Mouse (Mus musculus) heart, embryonic 12.5 days (tissue): ENCODE results near the gene Celsr2. TPM values are rescaled to one million over a fixed set of nuclear protein-coding genes. Genes with fewer than 3 reads are reported as not detected.

Experiments used
- ATAC-seq: fragments of 200-750 bp; cut with Nextera tagmentation; 2 replicates; pipeline ENCODE4 v1.8.0; 2017; ENCODE audit warnings: moderate TSS enrichment, moderate library complexity; ENCODE audit not compliant: insufficient number of reproducible peaks, low FRiP score
- H3K27ac ChIP-seq: fragments of 300-500 bp; sonication (generic); 2 replicates; pipeline ENCODE4 v1.5.1; 2016; ENCODE audit warnings: mild to moderate bottlenecking, moderate library complexity; ENCODE audit not compliant: poor library complexity, severe bottlenecking
- H3K27me3 ChIP-seq: fragments of 300-500 bp; sonication (generic); replicated peaks from 2 replicates; pipeline ENCODE4 v1.6.1; 2016; ENCODE audit warnings: mild to moderate bottlenecking, moderate library complexity
- H3K36me3 ChIP-seq: fragments of 300-500 bp; sonication (generic); 2 replicates; pipeline ENCODE4 v1.6.1; 2016; ENCODE audit warnings: mild to moderate bottlenecking, moderate library complexity
- H3K4me1 ChIP-seq: fragments of 300-500 bp; sonication (generic); replicated peaks from 2 replicates; pipeline ENCODE4 v1.6.1; 2016; ENCODE audit warnings: mild to moderate bottlenecking
- H3K4me2 ChIP-seq: fragments of 300-500 bp; sonication (generic); 2 replicates; pipeline ENCODE4 v1.6.1; 2016; ENCODE audit warnings: mild to moderate bottlenecking, moderate library complexity
- H3K4me3 ChIP-seq: fragments of 300-500 bp; sonication (generic); 2 replicates; pipeline ENCODE4 v1.5.1; 2016; ENCODE audit warnings: mild to moderate bottlenecking
- H3K9ac ChIP-seq: fragments of 300-500 bp; sonication (generic); 2 replicates; pipeline ENCODE4 v1.6.1; 2016; ENCODE audit warnings: mild to moderate bottlenecking, moderate library complexity
- H3K9me3 ChIP-seq: fragments of 300-500 bp; sonication (generic); replicated peaks from 2 replicates; pipeline ENCODE4 v1.6.1; 2016; ENCODE audit warnings: mild to moderate bottlenecking, moderate library complexity
- WGBS: fragments of 180-500 bp; shearing (Covaris S2); methylation state at CpG from one replicate; pipeline ENCODE4 v1.1.7; 2016; 5-methylcytosine and 5-hydroxymethylcytosine counted together
- polyA plus RNA-seq: library from polyadenylated mRNA; unstranded; fragments of >200 nt; fragmentation: Nextera tagmentation; extraction: Ambion mirVana; gene quantifications from 2 replicates; pipeline ENCODE4 v1.2.1, GENCODE M21; 2016

The Celsr2 gene
- polyA plus RNA-seq, 1 experiment from 2014 or later, result 2.3 TPM

DNA sequence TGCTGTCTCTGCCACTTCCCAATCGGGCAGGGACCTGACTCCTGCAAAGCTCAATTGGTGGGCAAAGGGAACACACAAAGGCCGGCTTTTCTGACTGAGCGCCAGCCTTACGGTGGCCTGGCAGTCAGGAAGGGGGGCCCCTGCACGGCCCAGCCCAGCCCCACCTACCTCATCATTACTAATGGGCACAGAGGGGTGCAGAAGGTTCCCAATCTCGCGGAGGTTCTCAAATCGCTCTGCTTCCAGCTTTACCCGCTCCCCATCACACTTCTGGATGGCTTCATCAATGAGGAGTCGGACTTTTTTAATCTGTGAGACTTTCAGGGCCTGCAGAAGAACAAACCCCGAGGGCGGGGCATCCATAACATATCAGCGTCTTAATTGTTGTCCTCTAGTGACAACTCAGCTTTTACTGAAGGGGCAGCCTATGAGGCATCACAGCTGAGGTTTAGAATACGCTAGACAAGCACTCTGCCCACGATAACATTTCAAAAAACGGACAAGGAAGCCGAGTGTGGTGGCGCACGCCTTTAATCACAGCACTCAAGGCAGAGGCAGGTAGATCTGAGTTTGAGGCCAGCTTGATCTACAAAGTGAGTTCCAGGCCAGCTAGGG lies 18.6 kb upstream of the Celsr2 start:
- no peak overlapping the region for H3K27ac ChIP-seq
- 0 out of 2 replicates have a peak, but pooled peaks have one; percentile 10 for ATAC-seq
- no peaks in the 10 kb centered on the region for H3K9me3 ChIP-seq
- peaks cover 80% of the 10 kb centered on the region for H3K36me3 ChIP-seq
- no peak overlapping the region for H3K9ac ChIP-seq
- no peak overlapping the region for H3K4me3 ChIP-seq
- 62% methylated on average over 19 of the region's 19 CpGs for WGBS
- H3K4me1 ChIP-seq, result peaks cover 5% of the 10 kb centered on the region; the same call in 1 of the 2 replicates
- H3K27me3 ChIP-seq, result no peaks in the 10 kb centered on the region
- no peak overlapping the region for H3K4me2 ChIP-seq

DNA sequence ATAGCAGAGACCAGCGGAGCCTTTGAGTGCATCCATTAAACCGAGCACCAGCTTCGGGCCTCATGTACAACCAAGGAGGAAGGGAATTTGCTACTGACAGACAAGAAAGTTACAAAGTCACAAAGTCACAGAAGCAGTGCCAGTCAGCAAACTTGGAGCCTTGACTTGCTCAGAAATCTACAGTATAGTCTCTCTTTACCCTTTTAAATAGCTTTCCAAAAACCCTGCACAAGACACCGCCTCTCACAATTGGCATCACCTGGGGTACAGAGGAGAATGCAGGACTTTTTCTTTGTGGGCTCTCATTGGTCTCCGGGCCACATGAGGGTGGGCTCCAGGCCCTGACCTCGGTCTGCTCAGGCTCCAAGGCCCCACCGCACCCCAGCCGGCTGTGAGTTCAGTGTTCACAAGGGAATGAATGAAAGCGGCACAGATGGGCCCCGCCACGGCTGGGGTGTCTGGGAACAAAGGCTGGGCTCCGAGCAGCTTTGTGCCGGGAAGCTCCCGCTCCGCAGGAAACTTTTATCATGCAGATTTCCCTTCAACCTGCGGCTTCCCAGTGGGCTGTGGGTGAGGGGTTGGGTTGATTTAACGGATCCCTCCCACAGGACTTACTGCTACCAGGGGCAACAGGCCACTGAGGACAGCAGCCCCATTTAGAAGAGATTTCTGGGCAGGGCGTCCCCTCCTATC lies 18.0 kb upstream of the Celsr2 start:
- Histone ChIP-seq H3K27ac (no peak overlapping the region), H3K27me3 (no peaks in the 10 kb centered on the region), H3K4me3 (no peak overlapping the region), H3K4me1 (peaks cover 3% of the 10 kb centered on the region; the same call in 1 of the 2 replicates), H3K9me3 (no peaks in the 10 kb centered on the region), H3K4me2 (no peak overlapping the region), H3K9ac (no peak overlapping the region), H3K36me3 (peaks cover 84% of the 10 kb centered on the region)
- 53% methylated on average over 18 of the region's 18 CpGs for WGBS
- ATAC-seq, result 0 out of 2 replicates have a peak, but pooled peaks have one; percentile 36

DNA sequence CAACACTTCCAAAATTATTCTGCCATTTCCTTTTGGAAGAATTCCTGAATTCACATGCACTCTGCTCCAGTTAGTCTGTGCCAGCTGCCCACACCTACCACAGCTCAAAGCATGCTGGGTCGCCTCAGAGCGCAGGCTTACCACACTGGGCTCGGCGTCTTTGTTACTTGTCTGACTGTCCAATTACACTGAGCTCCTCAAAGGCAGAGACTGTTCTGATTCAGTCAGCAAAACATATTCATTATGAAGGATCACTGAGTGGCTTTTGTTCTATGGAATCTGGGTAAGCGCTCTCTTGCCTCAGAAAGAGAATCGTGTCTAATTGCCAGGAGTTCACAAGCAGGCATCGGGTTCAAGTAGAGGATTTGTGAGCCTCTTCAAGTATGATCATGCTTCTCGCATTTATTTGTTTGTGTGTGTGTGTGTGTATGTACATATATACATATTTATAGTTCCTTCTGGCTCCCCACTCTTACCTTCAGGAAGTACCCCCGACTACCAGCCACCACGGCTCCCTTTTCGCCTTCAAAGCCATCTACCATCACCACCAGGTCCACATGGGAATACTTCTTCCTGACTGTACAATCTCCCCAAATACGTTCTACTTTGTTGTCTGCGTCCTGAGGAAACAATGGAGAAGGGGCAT lies 17.3 kb upstream of the Celsr2 start:
- no peak for ATAC-seq
- H3K36me3 ChIP-seq, result peaks cover 91% of the 10 kb centered on the region
- H3K27ac ChIP-seq, result no peak overlapping the region
- 89% methylated on average over 13 of the region's 13 CpGs for WGBS
- no peak overlapping the region for H3K9ac ChIP-seq
- H3K4me2 ChIP-seq, result no peak overlapping the region
- H3K4me3 ChIP-seq, result no peak overlapping the region
- H3K27me3 ChIP-seq, result no peaks in the 10 kb centered on the region
- no peaks in the 10 kb centered on the region for H3K9me3 ChIP-seq
- peaks cover 3% of the 10 kb centered on the region; the same call in 1 of the 2 replicates for H3K4me1 ChIP-seq

DNA sequence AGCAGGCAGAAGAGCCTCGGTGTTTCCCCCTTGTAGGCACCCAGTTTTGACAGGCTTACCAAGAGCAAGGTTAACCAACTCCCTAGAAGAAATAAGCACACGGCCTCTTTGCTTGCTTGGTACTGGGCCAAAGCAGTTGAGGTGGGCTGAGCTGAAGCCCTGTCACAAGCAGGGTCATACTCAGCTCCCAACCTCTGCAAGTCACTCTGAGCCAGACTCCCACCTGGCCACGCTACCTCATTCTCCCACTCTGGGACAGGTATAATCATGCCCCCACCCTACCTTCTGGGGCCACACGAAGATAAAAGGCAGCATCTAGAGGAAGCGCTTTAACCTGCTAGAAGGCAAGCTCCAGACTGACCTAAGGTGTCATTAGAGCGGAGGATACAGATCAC lies 10.3 kb upstream of the Celsr2 start:
- Histone ChIP-seq H3K4me2 (no peak overlapping the region), H3K4me1 (peaks cover 12% of the 10 kb centered on the region), H3K27me3 (no peaks in the 10 kb centered on the region), H3K9me3 (no peaks in the 10 kb centered on the region), H3K4me3 (no peak overlapping the region), H3K9ac (no peak overlapping the region), H3K27ac (no peak overlapping the region), H3K36me3 (peaks cover 56% of the 10 kb centered on the region)
- 82% methylated on average over 6 of the region's 6 CpGs for WGBS
- no peak for ATAC-seq

DNA sequence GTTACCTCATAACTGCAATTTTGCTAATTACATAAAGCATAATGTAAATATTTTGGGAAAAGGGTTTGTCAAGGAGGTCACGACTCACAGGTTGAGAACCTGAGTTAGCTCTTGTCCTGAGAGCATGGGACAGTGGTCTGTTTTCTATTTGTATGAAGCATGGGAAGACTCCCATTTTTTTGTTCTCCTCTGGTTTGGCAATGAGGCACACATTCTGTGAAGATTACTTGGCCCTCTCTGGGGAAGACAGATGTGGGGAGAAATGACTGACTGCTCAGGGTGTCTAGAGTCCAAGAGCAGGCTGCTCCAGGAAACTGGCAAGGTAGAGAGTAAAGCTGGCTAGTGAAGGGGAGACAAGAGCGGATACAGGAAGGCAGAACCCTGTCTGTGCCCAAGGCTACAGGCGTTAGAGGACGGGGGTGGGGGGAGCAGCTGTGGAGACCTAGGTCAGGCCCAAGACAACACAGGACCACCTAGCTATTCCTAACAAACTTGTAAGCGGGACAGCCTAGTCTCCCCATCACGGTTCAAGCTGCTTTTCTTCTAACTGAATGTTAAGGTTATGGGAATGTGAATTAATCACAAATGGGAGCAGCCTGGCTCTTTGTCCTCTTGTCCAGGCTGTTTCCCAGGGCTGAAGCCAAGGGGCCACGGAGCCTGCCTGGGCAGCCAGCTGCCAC lies 9.7 kb upstream of the Celsr2 start:
- Histone ChIP-seq H3K4me2 (no peak overlapping the region), H3K4me1 (peaks cover 12% of the 10 kb centered on the region), H3K27me3 (no peaks in the 10 kb centered on the region), H3K27ac (no peak overlapping the region), H3K36me3 (peaks cover 52% of the 10 kb centered on the region), H3K9me3 (no peaks in the 10 kb centered on the region), H3K9ac (no peak overlapping the region), H3K4me3 (no peak overlapping the region)
- 85% methylated on average over 7 of the region's 7 CpGs for WGBS
- ATAC-seq, result no peak

DNA sequence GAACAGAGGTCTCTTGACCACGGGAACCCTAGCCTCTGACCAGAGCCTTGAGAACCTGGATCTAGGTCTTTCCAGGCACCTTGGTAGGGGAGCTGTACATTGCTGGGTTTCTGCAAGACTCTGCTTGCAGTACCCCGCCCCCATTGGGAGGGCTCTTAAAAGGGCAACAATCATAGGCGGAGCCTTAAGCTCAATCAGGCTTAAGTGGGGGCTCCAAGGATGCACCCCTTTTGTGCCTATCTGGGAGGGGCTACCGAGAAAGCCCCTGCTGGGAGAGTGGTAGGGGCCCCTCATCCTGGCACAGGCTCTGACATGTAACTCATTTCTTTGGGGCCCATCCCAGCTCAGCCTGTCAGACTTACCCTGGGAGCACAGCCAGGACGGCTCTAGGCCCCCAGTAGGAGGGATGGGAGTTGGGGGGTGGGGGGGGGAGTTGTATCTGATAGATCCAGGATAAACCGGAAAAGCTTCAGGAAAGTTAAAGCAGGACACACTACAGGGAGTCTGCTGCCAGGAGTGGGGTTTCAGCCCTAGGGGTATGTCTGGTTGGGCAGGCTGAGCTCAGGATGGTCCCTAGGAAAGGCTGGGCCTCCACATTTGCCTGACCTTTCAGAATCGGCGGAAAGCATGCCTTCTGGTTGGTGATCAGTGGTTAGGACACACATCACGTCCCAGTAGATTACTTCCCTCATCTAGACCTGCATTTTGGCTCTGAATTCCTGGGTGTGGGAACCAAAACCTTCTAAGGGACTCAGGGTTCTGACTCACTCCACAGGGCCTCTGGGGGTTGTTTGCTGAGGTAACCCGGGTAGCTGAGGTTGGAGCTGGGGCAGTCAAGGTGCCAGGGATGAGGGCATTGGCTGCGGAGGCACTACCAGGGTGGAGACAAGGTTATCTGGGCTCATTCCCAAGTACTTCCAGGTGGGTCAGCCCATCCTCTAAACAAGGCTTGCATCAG lies 8.8 kb upstream of the Celsr2 start:
- Histone ChIP-seq H3K36me3 (peaks cover 42% of the 10 kb centered on the region), H3K4me1 (peaks cover 12% of the 10 kb centered on the region), H3K27me3 (no peaks in the 10 kb centered on the region), H3K9ac (0 out of 2 replicates have a peak overlapping the region, but pooled peaks have one; percentile 11), H3K4me2 (peak overlapping the region; percentile 51), H3K9me3 (no peaks in the 10 kb centered on the region), H3K4me3 (no peak overlapping the region), H3K27ac (no peak overlapping the region)
- ATAC-seq, result peak; percentile 51
- 20% methylated on average over 11 of the region's 11 CpGs for WGBS

DNA sequence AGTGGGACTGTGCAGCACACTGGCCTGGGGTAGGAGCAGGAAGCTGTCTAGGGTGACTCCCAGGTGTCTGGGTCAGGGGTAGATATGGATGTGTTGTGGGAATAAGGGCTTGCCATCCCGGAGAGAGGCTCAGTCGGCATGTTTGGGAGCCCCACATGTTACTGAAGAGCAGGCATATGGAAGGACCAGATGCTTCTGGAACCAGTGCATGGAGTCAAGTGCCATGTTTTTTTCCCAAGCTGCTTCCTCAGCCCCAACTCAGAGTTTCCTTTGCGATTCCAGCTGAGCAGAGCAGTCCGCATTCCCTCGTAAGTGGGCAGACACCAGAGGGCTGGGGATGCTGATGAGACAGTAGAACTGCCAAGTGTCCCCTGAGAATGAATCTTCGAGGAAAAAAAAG lies 7.7 kb upstream of the Celsr2 start:
- H3K27ac ChIP-seq, result no peak overlapping the region
- peaks cover 12% of the 10 kb centered on the region for H3K4me1 ChIP-seq
- H3K4me3 ChIP-seq, result no peak overlapping the region
- H3K4me2 ChIP-seq, result no peak overlapping the region
- H3K9me3 ChIP-seq, result no peaks in the 10 kb centered on the region
- ATAC-seq, result no peak
- no peak overlapping the region for H3K9ac ChIP-seq
- H3K36me3 ChIP-seq, result peaks cover 31% of the 10 kb centered on the region
- 29% methylated on average over 6 of the region's 6 CpGs for WGBS
- peaks cover 10% of the 10 kb centered on the region for H3K27me3 ChIP-seq

DNA sequence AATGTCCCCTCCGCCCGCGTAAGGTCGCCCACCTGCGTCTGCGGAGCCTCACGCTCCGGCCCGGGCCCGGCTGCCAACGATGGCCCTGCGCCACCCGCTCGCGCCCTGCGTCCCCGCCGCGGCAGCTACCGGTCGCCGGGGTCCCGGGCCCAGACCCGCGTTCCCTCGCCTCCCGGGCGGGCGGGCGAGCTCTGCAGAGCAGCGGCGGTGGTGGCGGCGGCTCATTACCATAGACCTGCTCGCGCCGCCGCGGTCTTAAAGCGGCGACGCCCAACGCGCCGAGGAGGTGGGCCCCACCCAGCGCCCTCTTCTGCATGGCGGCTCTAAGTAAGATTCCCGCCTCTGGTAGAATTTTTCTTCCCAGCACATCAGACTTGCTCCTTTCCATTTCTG lies 475 bp upstream of the Celsr2 start:
- Histone ChIP-seq H3K4me2 (peak overlapping the region; percentile 100), H3K4me3 (peak overlapping the region; percentile 89), H3K4me1 (peaks cover 9% of the 10 kb centered on the region; the same call in 1 of the 2 replicates), H3K9ac (peak overlapping the region; percentile 78), H3K27ac (no peak overlapping the region), H3K27me3 (peaks cover 39% of the 10 kb centered on the region), H3K36me3 (peaks cover 19% of the 10 kb centered on the region), H3K9me3 (peaks cover 21% of the 10 kb centered on the region)
- ATAC-seq, result peak; percentile 73
- under 1% methylated on average over 48 of the region's 48 CpGs for WGBS

DNA sequence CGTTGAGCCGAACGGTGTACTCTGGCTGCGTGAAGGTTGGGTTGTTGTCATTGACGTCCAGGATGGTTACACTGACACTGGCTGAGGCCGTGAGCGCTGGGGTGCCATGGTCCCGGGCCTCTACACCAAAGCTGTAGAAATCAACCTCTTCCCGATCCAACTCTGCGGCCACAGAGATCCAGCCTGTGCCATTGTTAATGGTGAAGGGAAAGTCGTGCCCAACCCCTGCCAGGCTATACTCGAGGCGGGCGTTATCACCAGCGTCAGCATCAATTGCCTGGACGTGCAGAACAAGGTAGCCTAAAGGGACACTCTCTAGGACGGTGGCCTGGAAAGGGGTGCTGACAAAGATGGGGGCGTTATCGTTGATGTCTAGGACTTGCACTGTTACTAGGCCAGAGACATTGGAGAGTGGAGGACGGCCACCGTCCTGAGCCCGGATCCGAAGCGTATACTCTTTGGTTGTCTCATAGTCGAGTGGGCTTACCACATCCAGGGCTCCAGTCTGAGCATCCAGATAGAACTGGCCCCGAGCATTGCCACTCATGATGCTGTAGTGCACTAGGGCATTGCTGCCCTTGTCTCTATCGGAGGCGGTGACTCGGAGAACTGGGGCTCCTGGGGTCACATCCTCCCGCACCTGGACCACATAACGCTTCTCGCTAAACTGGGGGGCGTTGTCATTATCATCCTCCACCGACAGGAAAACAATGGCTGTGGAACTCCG lies 1.6 kb downstream of the Celsr2 start:
- ATAC-seq, result no peak
- no peak overlapping the region for H3K4me3 ChIP-seq
- peaks cover 19% of the 10 kb centered on the region for H3K36me3 ChIP-seq
- H3K4me1 ChIP-seq, result peaks cover 9% of the 10 kb centered on the region; the same call in 1 of the 2 replicates
- 93% methylated on average over 35 of the region's 35 CpGs for WGBS
- no peak overlapping the region for H3K27ac ChIP-seq
- no peak overlapping the region for H3K4me2 ChIP-seq
- H3K9me3 ChIP-seq, result peaks cover 21% of the 10 kb centered on the region
- peaks cover 40% of the 10 kb centered on the region for H3K27me3 ChIP-seq
- no peak overlapping the region for H3K9ac ChIP-seq

DNA sequence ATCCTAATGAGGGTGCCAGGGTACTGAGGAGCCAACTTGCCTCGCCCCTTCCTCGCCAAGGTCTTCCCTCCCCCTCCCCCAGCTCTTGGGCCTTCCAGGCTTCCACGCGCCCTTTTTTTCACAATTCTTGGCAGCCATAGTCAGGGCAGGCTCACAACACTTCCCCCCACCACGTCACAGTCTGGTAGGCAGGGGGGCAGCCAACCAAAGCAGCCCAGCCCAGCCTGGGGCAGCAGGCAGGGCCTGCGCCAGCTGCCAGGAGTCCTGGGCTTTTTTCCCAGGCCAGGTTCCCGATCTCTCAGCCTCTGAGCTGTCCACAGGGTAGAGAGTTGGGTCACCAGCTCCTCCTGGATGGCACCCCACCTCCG lies 3.6 kb downstream of the Celsr2 start:
- no peak overlapping the region for H3K27ac ChIP-seq
- H3K9ac ChIP-seq, result no peak overlapping the region
- H3K4me2 ChIP-seq, result no peak overlapping the region
- H3K27me3 ChIP-seq, result peaks cover 32% of the 10 kb centered on the region
- H3K36me3 ChIP-seq, result peaks cover 19% of the 10 kb centered on the region
- peaks cover 21% of the 10 kb centered on the region for H3K9me3 ChIP-seq
- no peak for ATAC-seq
- 76% methylated on average over 8 of the region's 8 CpGs for WGBS
- H3K4me3 ChIP-seq, result no peak overlapping the region
- peaks cover 9% of the 10 kb centered on the region; the same call in 1 of the 2 replicates for H3K4me1 ChIP-seq
